Comparison of ENCODE assay signal across 9 mouse cellular contexts in the genomic region with DNA sequence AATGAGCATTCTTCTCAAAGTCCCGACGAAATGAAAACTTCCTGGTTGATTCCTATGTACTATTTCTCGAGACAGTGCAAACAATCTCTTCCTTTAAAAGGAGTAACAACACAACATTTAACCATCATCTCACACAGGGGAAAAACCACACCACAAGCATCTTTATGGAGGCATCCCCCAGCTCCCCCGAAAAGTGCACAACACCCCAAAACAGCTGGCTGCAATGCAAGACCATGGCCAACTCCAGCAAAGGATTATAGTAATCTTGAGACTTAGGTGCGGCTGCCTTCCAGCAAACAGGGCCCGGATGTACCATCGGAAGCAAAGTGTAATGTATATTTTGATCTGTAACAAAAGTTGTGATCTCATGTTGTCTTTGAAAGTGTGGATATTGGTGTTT. TPM values are rescaled to one million over a fixed set of nuclear protein-coding genes. Genes with fewer than 3 reads are reported as not detected.
DNase-seq lines count a peak whose midpoint lies in the region; ATAC-seq and TF ChIP-seq lines count a peak whose summit lies in the region.
"Had no signal": no experiment of that assay in that cellular context is flagged by ENCODE, and none has a peak within 500 bp of the region (broad histone marks: within the 10 kb centered on the region; RNA-seq: fewer than 3 reads in every experiment).

No protein-coding gene starts in this region.

- H3K9ac ChIP-seq in lung, embryonic 16.5 days (ENCODE audit: low read length) = no peak overlapping the region
- H3K9ac ChIP-seq in forebrain, embryonic 16.5 days (replicated peaks; ENCODE audit: low read depth, low read length) = no peak overlapping the region
- no peak overlapping the region for H3K9ac ChIP-seq in liver, embryonic 14.5 days (replicated peaks)
- no peak overlapping the region for H3K9ac ChIP-seq in stomach, embryonic 15.5 days

- 29% methylated on average over 7 of the region's 7 CpGs for WGBS in lung, embryonic 16.5 days
- WGBS in forebrain, embryonic 16.5 days = 23% methylated on average over 7 of the region's 7 CpGs
- WGBS in liver, embryonic 14.5 days (ENCODE audit: insufficient replicate concordance) = 8% methylated on average over 7 of the region's 7 CpGs
- 41% methylated on average over 7 of the region's 7 CpGs for WGBS in stomach, embryonic 15.5 days

- no peaks in the 10 kb centered on the region for H3K9me3 ChIP-seq in lung, embryonic 16.5 days (ENCODE audit: control insufficient read depth, low read length)
- no peaks in the 10 kb centered on the region for H3K9me3 ChIP-seq in forebrain, embryonic 16.5 days (ENCODE audit: control insufficient read depth, low read length)
- H3K9me3 ChIP-seq in liver, embryonic 14.5 days (ENCODE audit: control insufficient read depth, low read length) = no peaks in the 10 kb centered on the region
- H3K9me3 ChIP-seq in stomach, embryonic 15.5 days = no peaks in the 10 kb centered on the region

- ATAC-seq in lung, embryonic 16.5 days (ENCODE audit: low read depth) = no peak
- ATAC-seq in forebrain, embryonic 16.5 days = no peak
- no peak for ATAC-seq in liver, embryonic 14.5 days (ENCODE audit: insufficient read depth)
- no peak for ATAC-seq in stomach, embryonic 15.5 days (ENCODE audit: insufficient read depth, low FRiP score, low read depth)
- ATAC-seq in megakaryocyte progenitor cell, adult 5-6 weeks (replicated peaks; ENCODE audit: poor library complexity) = no peak

- H3K27me3 ChIP-seq in lung, embryonic 16.5 days (ENCODE audit: control insufficient read depth, insufficient read depth, low read depth, low read length) = peaks cover 60% of the 10 kb centered on the region
- peaks cover 39% of the 10 kb centered on the region for H3K27me3 ChIP-seq in forebrain, embryonic 16.5 days (replicated peaks; ENCODE audit: control insufficient read depth, insufficient read depth, low read length)
- H3K27me3 ChIP-seq in liver, embryonic 14.5 days (ENCODE audit: control insufficient read depth, insufficient read depth, low read length) = peaks cover 85% of the 10 kb centered on the region
- H3K27me3 ChIP-seq in stomach, embryonic 15.5 days (replicated peaks) = peaks cover 48% of the 10 kb centered on the region

- TF ChIP-seq CTCF in liver, embryonic 14.5 days (IDR thresholded peaks at IDR 0.05; ENCODE audit: low read depth) = no peak

- TF ChIP-seq EP300 in liver, embryonic 14.5 days (IDR thresholded peaks at IDR 0.05; ENCODE audit: low read depth) = no peak

- H3K4me3 ChIP-seq in lung, embryonic 16.5 days (ENCODE audit: low read length) = peak overlapping the region; percentile 49
- peak overlapping the region; percentile 24 for H3K4me3 ChIP-seq in forebrain, embryonic 16.5 days (replicated peaks; ENCODE audit: low read length)
- H3K4me3 ChIP-seq in liver, embryonic 14.5 days (ENCODE audit: insufficient read depth in 1 of 2, low read depth in 2 of 2, low read length in 2 of 2) = no peak overlapping the region; a peak in 1 of 4 replicates
- H3K4me3 ChIP-seq in stomach, embryonic 15.5 days (replicated peaks) = peak overlapping the region; percentile 26
- H3K4me3 ChIP-seq: erythroblast, embryonic 14.5 days had no signal

- DNase-seq in lung, postnatal 14 days = no peak
- no peak for DNase-seq in liver, embryonic 14.5 days (ENCODE audit: low read depth in 3 of 3, low spot score in 3 of 3)
- no peak for DNase-seq in adrenal gland, adult 18-20 months (ENCODE audit: low spot score in 2 of 2)
- no peak for DNase-seq in gastrocnemius, postnatal 10 days

- peaks cover 35% of the 10 kb centered on the region for H3K4me1 ChIP-seq in lung, embryonic 16.5 days (replicated peaks; ENCODE audit: control insufficient read depth, insufficient read depth, low read length)
- peaks cover 35% of the 10 kb centered on the region for H3K4me1 ChIP-seq in forebrain, embryonic 16.5 days (replicated peaks; ENCODE audit: control insufficient read depth, insufficient read depth, low read length)
- no peaks in the 10 kb centered on the region for H3K4me1 ChIP-seq in liver, embryonic 14.5 days (replicated peaks; ENCODE audit: control insufficient read depth in 2 of 2, insufficient read depth in 2 of 2, low read length in 1 of 2)
- peaks cover 4% of the 10 kb centered on the region for H3K4me1 ChIP-seq in stomach, embryonic 15.5 days

- peak overlapping the region; percentile 64 for H3K4me2 ChIP-seq in lung, embryonic 16.5 days (ENCODE audit: low read depth, low read length)
- no peak overlapping the region for H3K4me2 ChIP-seq in forebrain, embryonic 16.5 days (ENCODE audit: low read length)
- H3K4me2 ChIP-seq in liver, embryonic 14.5 days (ENCODE audit: low read depth) = peak overlapping the region; percentile 37; the same call in 1 of the 2 replicates
- no peak overlapping the region; the same call in 1 of the 2 replicates for H3K4me2 ChIP-seq in stomach, embryonic 15.5 days

- no peak overlapping the region for H3K27ac ChIP-seq in lung, embryonic 16.5 days (ENCODE audit: low read length)
- no peak overlapping the region for H3K27ac ChIP-seq in forebrain, embryonic 16.5 days (ENCODE audit: low read length)
- no peak overlapping the region for H3K27ac ChIP-seq in liver, embryonic 14.5 days
- no peak overlapping the region for H3K27ac ChIP-seq in stomach, embryonic 15.5 days

- no peaks in the 10 kb centered on the region for H3K36me3 ChIP-seq in lung, embryonic 16.5 days (ENCODE audit: control insufficient read depth, insufficient read depth, low read length)
- no peaks in the 10 kb centered on the region for H3K36me3 ChIP-seq in forebrain, embryonic 16.5 days (ENCODE audit: control insufficient read depth, insufficient read depth)
- H3K36me3 ChIP-seq in liver, embryonic 14.5 days (replicated peaks; ENCODE audit: control insufficient read depth, insufficient read depth, low read depth) = no peaks in the 10 kb centered on the region
- no peaks in the 10 kb centered on the region for H3K36me3 ChIP-seq in stomach, embryonic 15.5 days

RNA-seq across cellular contexts. Expression of a gene that starts 1.8 kb away (rescaled TPM):
- 0.59 and 0.88 TPM in 2 replicates for polyA plus RNA-seq in lung, embryonic 16.5 days (2015; fragmentation: Nextera tagmentation; extraction: Ambion mirVana)
- polyA plus RNA-seq in forebrain, embryonic 16.5 days (2015; fragmentation: Nextera tagmentation; extraction: Ambion mirVana) = 17.5 and 32.2 TPM in 2 replicates
- 0.02 and 0.09 TPM in 2 replicates for polyA plus RNA-seq in liver, embryonic 14.5 days (2012; rRNA removed)
- polyA plus RNA-seq in liver, embryonic 14.5 days (2014; fragmentation: Nextera tagmentation; extraction: Ambion mirVana) = not detected in 2 replicates
- polyA plus RNA-seq in stomach, embryonic 15.5 days (2015; fragmentation: Nextera tagmentation; extraction: Ambion mirVana) = 8.9 and 9.9 TPM in 2 replicates
- total RNA-seq in adrenal gland, adult 18-20 months (2021) = 1 to 10 TPM in 1 of 2 experiments, under 1 TPM in 1; 0.99 to 1.2 TPM
- not detected in 2 replicates for total RNA-seq in megakaryocyte progenitor cell, adult 5-6 weeks (2015)
- not detected in 2 replicates for total RNA-seq in megakaryocyte progenitor cell, adult 5-6 weeks (2017)
- total RNA-seq in gastrocnemius, postnatal 10 days (2021) = 1 to 10 TPM; 3.1 to 3.3 TPM
- polyA plus RNA-seq: erythroblast, embryonic 14.5 days had no signal

Comparison
In these comparisons a context has a peak if more than half of its experiments do, and no peak if none do; other contexts are left out.
1. H3K4me2 ChIP-seq: peak in lung, embryonic 16.5 days (single experiment) and liver, embryonic 14.5 days (single experiment); none in forebrain, embryonic 16.5 days (single experiment) and stomach, embryonic 15.5 days (single experiment).
2. H3K4me3 ChIP-seq: peak in lung, embryonic 16.5 days (single experiment), forebrain, embryonic 16.5 days (single experiment) and stomach, embryonic 15.5 days (single experiment); none in liver, embryonic 14.5 days (0 of 2).